Mouse (Mus musculus) spleen, adult 12 weeks (tissue): ENCODE data around the gene Rabl3.

Experiments used
- DNase-seq: peaks from one replicate; pipeline ENCODE4 v3.0.0; 2022; ENCODE audit warnings: low spot score

The Rabl3 gene

GRCm38 (mm10) chr16:37539611-37540580 lies at the start of gene Rabl3, which contains the start of gene Gtf2e1:
Rabl3 (plus strand) TSS chr16:37539885.
Gtf2e1 (minus strand) TSS chr16:37539789.
- DNase-seq: peak; percentile 91

GRCm38 (mm10) chr16:37495017-37495416 lies 44.7 kb upstream of the Rabl3 start:
- DNase-seq: no peak

GRCm38 (mm10) chr16:37498581-37498980 lies 41.1 kb upstream of the Rabl3 start:
- DNase-seq: no peak

- no peak for DNase-seq
Observed at GRCm38 (mm10) chr16:37504517-37504916, 35.2 kb upstream of the Rabl3 start.

- DNase-seq: no peak
Observed at GRCm38 (mm10) chr16:37506751-37507150, 32.9 kb upstream of the Rabl3 start.

GRCm38 (mm10) chr16:37511489-37511888 lies 28.2 kb upstream of the Rabl3 start:
- no peak for DNase-seq

- DNase-seq: no peak
Observed at GRCm38 (mm10) chr16:37514644-37515043, 25.0 kb upstream of the Rabl3 start.

- no peak for DNase-seq
Observed at GRCm38 (mm10) chr16:37516376-37516993, 23.2 kb upstream of the Rabl3 start.

- no peak for DNase-seq
Observed at GRCm38 (mm10) chr16:37517596-37518211, 22.0 kb upstream of the Rabl3 start.

- DNase-seq: no peak
Observed at GRCm38 (mm10) chr16:37518662-37519061, 21.0 kb upstream of the Rabl3 start.

GRCm38 (mm10) chr16:37519721-37520120 lies 20.0 kb upstream of the Rabl3 start:
- DNase-seq: no peak

GRCm38 (mm10) chr16:37520190-37521040 lies 19.3 kb upstream of the Rabl3 start:
- DNase-seq: no peak

GRCm38 (mm10) chr16:37522100-37522697 lies 17.5 kb upstream of the Rabl3 start:
- no peak for DNase-seq

- no peak for DNase-seq
Observed at GRCm38 (mm10) chr16:37525121-37525520, 14.6 kb upstream of the Rabl3 start.

GRCm38 (mm10) chr16:37526688-37527223 lies 12.9 kb upstream of the Rabl3 start:
- DNase-seq: no peak

- DNase-seq: no peak
Observed at GRCm38 (mm10) chr16:37530170-37530569, 9.5 kb upstream of the Rabl3 start.

GRCm38 (mm10) chr16:37532046-37532445 lies 7.6 kb upstream of the Rabl3 start:
- DNase-seq: no peak

- no peak for DNase-seq
Observed at GRCm38 (mm10) chr16:37533369-37534068, 6.2 kb upstream of the Rabl3 start.

GRCm38 (mm10) chr16:37539240-37539610 lies 460 bp upstream of the Rabl3 start:
- no peak for DNase-seq

GRCm38 (mm10) chr16:37540776-37541175 lies 1.1 kb downstream of the Rabl3 start:
- DNase-seq: no peak
